Mouse (Mus musculus) limb, embryonic 14.5 days (tissue): ENCODE results near the gene B3galt2. TPM values are rescaled to one million over a fixed set of nuclear protein-coding genes. Genes with fewer than 3 reads are reported as not detected.
"Not testable (repeated sequence)": the region's sequence is repeated elsewhere in the genome, so short reads cannot be mapped to it uniquely, and the experiment has no call there.

Experiments used
- ATAC-seq: fragments of 200-750 bp; cut with Nextera tagmentation; 2 replicates; pipeline ENCODE4 v1.8.0; 2017; ENCODE audit warnings: low read depth, moderate number of reproducible peaks, moderate TSS enrichment; ENCODE audit not compliant: low FRiP score
- DNase-seq: peaks from one replicate; pipeline ENCODE4 v3.0.0-alpha.2; 2015; ENCODE audit warnings: low spot score
- H3K27ac ChIP-seq: fragments of 300-500 bp; sonication (generic); replicated peaks from 2 replicates; pipeline ENCODE4 v1.5.1; 2014; ENCODE audit warnings: low read depth, mild to moderate bottlenecking, low read length, moderate library complexity, mixed read lengths
- H3K27me3 ChIP-seq: fragments of 300-500 bp; sonication (generic); 2 replicates; pipeline ENCODE4 v1.6.1; 2014; ENCODE audit warnings: low read length, mixed read lengths; ENCODE audit not compliant: control insufficient read depth, insufficient read depth
- H3K36me3 ChIP-seq: fragments of 300-500 bp; sonication (generic); 2 replicates; pipeline ENCODE4 v1.6.1; 2014; ENCODE audit warnings: mild to moderate bottlenecking, low read length, moderate library complexity, mixed read lengths; ENCODE audit not compliant: control insufficient read depth, insufficient read depth
- H3K4me1 ChIP-seq: fragments of 300-500 bp; sonication (generic); 2 replicates; pipeline ENCODE4 v1.6.1; 2014; ENCODE audit warnings: antibody characterized with exemption, low read length, mixed read lengths; ENCODE audit not compliant: control insufficient read depth, insufficient read depth
- H3K4me2 ChIP-seq: fragments of 300-500 bp; sonication (generic); replicated peaks from 2 replicates; pipeline ENCODE4 v1.6.1; 2014; ENCODE audit warnings: low read depth, mild to moderate bottlenecking, low read length, moderate library complexity; ENCODE audit not compliant: severe bottlenecking
- H3K4me3 ChIP-seq: fragments of 300-500 bp; sonication (generic); replicated peaks from 2 replicates; pipeline ENCODE4 v1.5.1; 2014; ENCODE audit warnings: low read length
- H3K9ac ChIP-seq: fragments of 300-500 bp; sonication (generic); 2 replicates; pipeline ENCODE4 v1.6.1; 2014; ENCODE audit warnings: mild to moderate bottlenecking, low read depth, low read length, moderate library complexity; ENCODE audit not compliant: severe bottlenecking
- H3K9me3 ChIP-seq: fragments of 300-500 bp; sonication (generic); 2 replicates; pipeline ENCODE4 v1.6.1; 2016; ENCODE audit warnings: low read length; ENCODE audit not compliant: control insufficient read depth
- POLR2A ChIP-seq: fragments of 200-500 bp; IDR thresholded peaks from 2 replicates; pipeline ENCODE4 v1.8.0; 2012; ENCODE audit warnings: inconsistent platforms, mild to moderate bottlenecking, moderate library complexity, borderline replicate concordance; ENCODE audit not compliant: insufficient read depth, insufficient read length; ENCODE audit errors: extremely low read depth
- WGBS: fragments of 180-500 bp; shearing (Covaris S2); extraction: QIAGEN DNeasy Blood & Tissue Kit; methylation state at CpG from one replicate; pipeline ENCODE4 v1.1.7; 2014; 5-methylcytosine and 5-hydroxymethylcytosine counted together
- polyA plus RNA-seq, 2 experiments: library from polyadenylated mRNA; depleted of rRNA in 1 of 2; stranded (reverse) in 1 of 2; unstranded in 1 of 2; fragments of >200 nt; fragmentation: Nextera tagmentation in 1 of 2; extraction: Ambion mirVana in 1 of 2; gene quantifications; 2 replicates each; pipeline versions ENCODE4 v1.2.1 to v1.2.3; 2012 to 2014

Gene B3galt2
- polyA plus RNA-seq, 2 experiments: 0.63 to 2.0 TPM

DNA sequence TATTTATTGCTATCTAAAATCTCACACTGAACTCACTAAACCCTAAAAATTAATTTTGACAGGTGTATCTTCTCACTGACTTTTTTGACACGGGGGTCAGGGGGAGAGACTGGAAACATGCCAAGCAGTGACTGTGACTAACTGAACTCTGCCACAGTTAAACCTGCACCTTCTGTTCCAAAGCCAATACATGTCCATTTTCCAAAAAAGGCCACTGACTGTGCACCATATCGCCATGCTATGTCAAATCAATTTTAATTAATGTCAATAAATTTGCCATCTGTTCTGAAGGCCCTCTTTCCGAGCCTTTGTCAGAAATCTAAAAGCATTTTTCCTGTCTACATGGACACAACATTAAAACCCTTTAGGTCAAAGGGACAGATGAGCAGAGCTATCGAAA, 4.9 kb downstream of the B3galt2 start:
- Histone ChIP-seq H3K36me3 (no peaks in the 10 kb centered on the region), H3K4me3 (no peak overlapping the region), H3K4me2 (no peak overlapping the region), H3K4me1 (peaks cover 6% of the 10 kb centered on the region; the same call in 1 of the 2 replicates), H3K9me3 (no peaks in the 10 kb centered on the region), H3K27ac (no peak overlapping the region), H3K27me3 (no peaks in the 10 kb centered on the region), H3K9ac (no peak overlapping the region)
- no peak for TF ChIP-seq POLR2A
- 64% methylated on average over 4 of the region's 4 CpGs for WGBS
- DNase-seq (peak; percentile 25), ATAC-seq (no peak)

GRCm38 (mm10) chr1:143646219-143646618, 5.8 kb downstream of the B3galt2 start:
- Histone ChIP-seq H3K4me2 (no peak overlapping the region), H3K36me3 (no peaks in the 10 kb centered on the region), H3K4me1 (no peaks in the 10 kb centered on the region), H3K4me3 (no peak overlapping the region), H3K27ac (no peak overlapping the region), H3K9ac (no peak overlapping the region), H3K27me3 (no peaks in the 10 kb centered on the region), H3K9me3 (no peaks in the 10 kb centered on the region)
- ATAC-seq (no peak), DNase-seq (no peak)
- TF ChIP-seq POLR2A: no peak
- WGBS: 83% methylated on average over 4 of the region's 4 CpGs

DNA sequence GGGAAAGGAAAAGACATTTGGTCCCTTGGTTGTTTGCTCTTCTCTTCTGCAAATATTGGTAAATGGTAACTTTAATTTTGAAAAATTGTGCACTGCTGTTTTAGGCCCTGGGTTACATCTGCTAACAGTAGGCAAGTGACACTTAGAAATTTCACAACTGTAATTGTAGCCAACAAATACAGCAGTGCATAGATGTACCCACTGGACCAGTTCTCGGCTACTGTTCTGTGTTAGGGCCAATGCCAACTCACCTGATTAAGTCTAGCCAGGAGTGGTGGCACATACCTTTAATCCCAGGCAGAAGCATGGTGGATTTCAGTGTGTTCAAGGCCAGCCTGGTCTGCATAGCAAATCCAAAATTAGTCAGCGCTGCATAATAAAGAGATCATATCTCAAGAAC, 9.9 kb downstream of the B3galt2 start:
- Histone ChIP-seq H3K4me2 (no peak overlapping the region), H3K9ac (no peak overlapping the region), H3K36me3 (no peaks in the 10 kb centered on the region; the same call in 1 of the 2 replicates), H3K4me1 (no peaks in the 10 kb centered on the region), H3K4me3 (no peak overlapping the region), H3K9me3 (no peaks in the 10 kb centered on the region), H3K27me3 (no peaks in the 10 kb centered on the region), H3K27ac (no peak overlapping the region)
- 92% methylated on average over 2 of the region's 2 CpGs for WGBS
- DNase-seq: no peak
- no peak for TF ChIP-seq POLR2A
- ATAC-seq: no peak

DNA sequence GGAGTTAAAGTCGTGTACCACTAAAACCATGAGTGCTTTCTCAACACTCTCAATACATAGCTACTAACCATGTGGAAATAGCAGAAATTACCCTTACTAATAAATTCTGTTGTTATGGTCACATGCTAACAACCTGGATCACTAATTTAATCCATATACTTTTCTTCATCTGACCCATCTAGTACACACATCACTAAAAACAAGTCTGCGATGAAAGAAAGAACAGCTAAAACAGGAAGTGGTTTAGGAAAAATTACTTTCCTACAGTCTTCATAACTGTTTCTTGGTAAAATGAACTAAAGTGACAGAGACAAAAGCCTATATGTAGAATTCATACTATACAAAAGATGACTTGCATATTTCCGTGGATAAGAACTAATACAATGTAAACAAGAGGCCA, 13.2 kb downstream of the B3galt2 start:
- TF ChIP-seq POLR2A: no peak
- Histone ChIP-seq H3K27me3 (no peaks in the 10 kb centered on the region), H3K4me2 (no peak overlapping the region), H3K4me1 (no peaks in the 10 kb centered on the region), H3K9me3 (no peaks in the 10 kb centered on the region), H3K27ac (no peak overlapping the region), H3K9ac (no peak overlapping the region), H3K36me3 (no peaks in the 10 kb centered on the region; the same call in 1 of the 2 replicates), H3K4me3 (no peak overlapping the region)
- WGBS: 87% methylated on average over 3 of the region's 3 CpGs
- ATAC-seq (no peak), DNase-seq (no peak)

DNA sequence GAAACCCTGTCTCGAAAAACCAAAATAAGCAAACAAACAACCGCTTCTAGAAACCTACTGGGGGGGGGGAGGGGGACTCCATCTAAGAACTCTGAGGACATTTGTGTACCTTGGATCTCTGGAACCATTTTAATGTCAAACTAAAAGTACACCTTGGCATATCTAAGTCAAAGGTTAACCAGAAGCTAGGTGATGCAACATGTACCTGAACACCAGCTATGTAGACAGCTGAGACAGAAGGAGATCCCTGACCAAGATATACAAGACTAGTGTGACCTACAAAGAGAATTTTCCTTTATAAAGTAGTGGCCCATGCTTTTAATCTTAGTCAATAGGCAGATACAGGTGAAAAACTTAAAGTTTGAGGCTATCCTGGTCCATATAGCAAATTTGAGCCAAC, 22.7 kb downstream of the B3galt2 start:
- Histone ChIP-seq H3K4me3 (no peak overlapping the region), H3K36me3 (0 out of 2 replicates have a peak, but pooled peaks cover 13% of the 10 kb centered on the region), H3K9ac (no peak overlapping the region), H3K4me2 (no peak overlapping the region), H3K4me1 (no peaks in the 10 kb centered on the region), H3K27ac (no peak overlapping the region), H3K27me3 (no peaks in the 10 kb centered on the region), H3K9me3 (no peaks in the 10 kb centered on the region)
- ATAC-seq: no peak
- 100% methylated on average over 2 of the region's 2 CpGs for WGBS
- DNase-seq: no peak
- TF ChIP-seq POLR2A: no peak

DNA sequence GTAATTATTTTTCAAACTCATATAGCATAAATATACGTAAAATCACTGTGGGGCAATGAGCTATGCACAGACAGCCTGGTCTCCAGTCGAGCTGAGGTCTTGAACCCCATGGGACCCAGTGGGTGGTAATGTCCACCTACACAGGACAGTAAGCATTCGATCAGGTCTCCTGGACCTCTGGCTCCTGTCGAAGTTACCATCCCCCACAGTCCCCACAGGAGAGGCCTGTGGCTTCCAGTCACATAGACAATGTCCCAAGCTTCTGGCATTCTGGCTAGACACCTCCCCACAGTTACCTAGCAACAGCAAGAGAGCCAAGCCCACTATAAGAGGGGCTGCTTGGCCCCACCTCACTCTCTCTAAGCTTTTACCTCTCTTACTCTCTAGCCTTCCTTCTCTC, 24.3 kb downstream of the B3galt2 start:
- H3K27ac ChIP-seq, H3K9ac ChIP-seq, H3K4me2 ChIP-seq, DNase-seq, H3K4me1 ChIP-seq, H3K4me3 ChIP-seq, H3K27me3 ChIP-seq, ATAC-seq, H3K9me3 ChIP-seq: not testable (repeated sequence)
- 92% methylated on average over 4 of the region's 4 CpGs for WGBS
- H3K36me3 ChIP-seq: peaks cover 20% of the 10 kb centered on the region; the same call in 1 of the 2 replicates
